Mouse (Mus musculus) C2C12 (cell line): Measurements from ENCODE around the gene Tpbgl.

Experiments used
- CEBPB ChIP-seq: IDR thresholded peaks from one replicate; pipeline ENCODE4 v1.6.1; 2011; ENCODE audit warnings: low read depth, mild to moderate bottlenecking, control low read depth, moderate library complexity
- CTCF ChIP-seq: IDR thresholded peaks from one replicate; pipeline ENCODE4 v1.5.1; 2011; ENCODE audit not compliant: control insufficient read depth, insufficient read depth, insufficient read length
- MAX ChIP-seq: IDR thresholded peaks from one replicate; pipeline ENCODE4 v1.6.1; 2011; ENCODE audit warnings: mild to moderate bottlenecking, control low read depth
- MYOD1 ChIP-seq: IDR thresholded peaks from one replicate; pipeline ENCODE4 v1.6.1; 2011; ENCODE audit warnings: low read depth; ENCODE audit not compliant: control insufficient read depth, insufficient read length
- MYOG ChIP-seq: IDR thresholded peaks from one replicate; pipeline ENCODE4 v1.6.1; 2011; ENCODE audit not compliant: control insufficient read depth, insufficient read length; ENCODE audit errors: extremely low read depth
- USF1 ChIP-seq: IDR thresholded peaks from one replicate; pipeline ENCODE4 v1.6.1; 2011; ENCODE audit warnings: low read depth, mild to moderate bottlenecking, control low read depth, moderate library complexity

- TF ChIP-seq CTCF: peak; percentile 67
- no peak for TF ChIP-seq MYOD1
- TF ChIP-seq MAX: no peak
- no peak for TF ChIP-seq MYOG
- TF ChIP-seq USF1: no peak
- no peak for TF ChIP-seq CEBPB
These were observed 36.8 kb downstream of the Tpbgl start for GRCm38 (mm10) chr7:99590064-99590463.
